Mouse (Mus musculus) spleen, postnatal 4 days (tissue): ENCODE data around the gene Brs3.

Source experiments
- DNase-seq, 2 experiments: peaks; one replicate each; pipeline ENCODE4 v3.0.0; 2022; ENCODE audit warnings: low spot score in 2 of 2

Brs3 gene

GRCm38 (mm10) chrX:57042774-57043173 lies at the start of gene Brs3:
Gene Brs3, plus strand, starts transcription at chrX:57043074.
- no peak for DNase-seq

- no peak for DNase-seq
These were observed 30.0 kb upstream of the Brs3 start for GRCm38 (mm10) chrX:57012891-57013290.

- DNase-seq, result no peak
These were observed 995 bp downstream of the Brs3 start for GRCm38 (mm10) chrX:57043869-57044268.

- DNase-seq, result no peak
These were observed 9.9 kb downstream of the Brs3 start for GRCm38 (mm10) chrX:57052848-57053173.

GRCm38 (mm10) chrX:57053174-57053992 lies 10.5 kb downstream of the Brs3 start, which contains the start of gene Htatsf1:
Gene Htatsf1, plus strand, starts transcription at chrX:57053583.
- peak; percentile 74 to 88 for DNase-seq

- peak in 1 of 2 experiments; percentile 10 for DNase-seq
These were observed 11.1 kb downstream of the Brs3 start for GRCm38 (mm10) chrX:57053993-57054385.

GRCm38 (mm10) chrX:57081496-57081895 lies 38.6 kb downstream of the Brs3 start:
- DNase-seq, result no peak

GRCm38 (mm10) chrX:57087806-57088205 lies 44.9 kb downstream of the Brs3 start, which contains the start of gene Vgll1:
Gene Vgll1, plus strand, starts transcription at chrX:57088106.
- no peak for DNase-seq
